Mouse (Mus musculus) megakaryocyte-erythroid progenitor cell, adult 5-6 weeks (primary cell): ENCODE measurements around the gene Sf3b4. TPM values are rescaled to one million over a fixed set of nuclear protein-coding genes. Genes with fewer than 3 reads are reported as not detected.

Experiments used
- ATAC-seq: replicated peaks from 2 replicates; pipeline ENCODE4 v1.8.0; 2016; ENCODE audit warnings: mild to moderate bottlenecking, inconsistent platforms; ENCODE audit not compliant: severe bottlenecking, poor library complexity, low FRiP score, low TSS enrichment
- total RNA-seq, 2 experiments: library from RNA; stranded (forward) in 1 of 2; stranded (reverse) in 1 of 2; fragments of 200-1000, 215-1000 nt in 1 of 2; fragments of >200 nt in 1 of 2; fragmentation: Nextera tagmentation in 1 of 2; gene quantifications; 2 replicates each; pipeline ENCODE4 v1.2.3; 2014 to 2017

Sf3b4 gene
- total RNA-seq, 2 experiments from 2014 or later: 36.9 to 173 TPM

- ATAC-seq: no peak
These were observed 35.7 kb downstream of the Sf3b4 start for GRCm38 (mm10) chr3:96207819-96208218.

GRCm38 (mm10) chr3:96209242-96209641 lies 37.1 kb downstream of the Sf3b4 start:
- ATAC-seq: no peak

GRCm38 (mm10) chr3:96219191-96219641 lies 47.1 kb downstream of the Sf3b4 start:
- 0 out of 2 replicates have a peak, but pooled peaks have one; percentile 27 for ATAC-seq

GRCm38 (mm10) chr3:96219661-96220130 lies 47.6 kb downstream of the Sf3b4 start, which contains the start of the genes Bola1 and Hist2h2ab:
Gene Bola1 (minus strand): TSS chr3:96219709.
Gene Hist2h2ab (plus strand): TSS chr3:96219865.
- ATAC-seq: peak; percentile 42

- ATAC-seq: peak; percentile 31; the same call in 1 of the 2 replicates
These were observed 48.1 kb downstream of the Sf3b4 start for GRCm38 (mm10) chr3:96220131-96220764.

GRCm38 (mm10) chr3:96220765-96221639 lies 48.9 kb downstream of the Sf3b4 start, which contains the start of the genes Hist2h2ac and Hist2h2be:
Gene Hist2h2ac (minus strand): TSS chr3:96220880.
Gene Hist2h2be (plus strand): TSS chr3:96221119.
- ATAC-seq: peak; percentile 86

GRCm38 (mm10) chr3:96221640-96222038 lies 49.5 kb downstream of the Sf3b4 start:
- ATAC-seq: no peak

- no peak for ATAC-seq
These were observed 50.6 kb downstream of the Sf3b4 start for GRCm38 (mm10) chr3:96222774-96223173.

GRCm38 (mm10) chr3:96225421-96225820 lies 53.3 kb downstream of the Sf3b4 start:
- ATAC-seq: no peak

Other genes with a start within 250 kb of the Sf3b4 start
- gene Anp32e, start 243.1 kb upstream of the Sf3b4 start, total RNA-seq (2014; fragmentation: Nextera tagmentation): 136 and 186 TPM in 2 replicates
- gene Anp32e, start 243.1 kb upstream of the Sf3b4 start, total RNA-seq (2017): 505 and 626 TPM in 2 replicates
- 0.61 and 5.4 TPM in 2 replicates for gene Plekho1, start 176.3 kb upstream of the Sf3b4 start, total RNA-seq (2014; fragmentation: Nextera tagmentation)
- 5.9 and 10.5 TPM in 2 replicates for gene Plekho1, start 176.3 kb upstream of the Sf3b4 start, total RNA-seq (2017)
- gene Vps45, start 113.9 kb upstream of the Sf3b4 start, total RNA-seq (2014; fragmentation: Nextera tagmentation): 29.7 and 38.8 TPM in 2 replicates
- 13.4 and 16.6 TPM in 2 replicates for gene Vps45, start 113.9 kb upstream of the Sf3b4 start, total RNA-seq (2017)
- gene Otud7b, start 67.8 kb upstream of the Sf3b4 start, total RNA-seq (2014; fragmentation: Nextera tagmentation): 9.7 and 12.3 TPM in 2 replicates
- gene Otud7b, start 67.8 kb upstream of the Sf3b4 start, total RNA-seq (2017): 11.7 and 15.5 TPM in 2 replicates
- gene Mtmr11, start 10.3 kb upstream of the Sf3b4 start, total RNA-seq (2014; fragmentation: Nextera tagmentation): not detected in 2 replicates
- gene Mtmr11, start 10.3 kb upstream of the Sf3b4 start, total RNA-seq (2017): not detected in 2 replicates
- 1.0 TPM in 1 of 2 replicates, not detected in the other for gene Sv2a, start 8.8 kb downstream of the Sf3b4 start, total RNA-seq (2014; fragmentation: Nextera tagmentation)
- 0.30 TPM in 1 of 2 replicates, not detected in the other for gene Sv2a, start 8.8 kb downstream of the Sf3b4 start, total RNA-seq (2017)
- 35.9 and 55.4 TPM in 2 replicates for gene Bola1, start 47.4 kb downstream of the Sf3b4 start, total RNA-seq (2014; fragmentation: Nextera tagmentation)
- 39.3 and 44.8 TPM in 2 replicates for gene Bola1, start 47.4 kb downstream of the Sf3b4 start, total RNA-seq (2017)
- gene Hist2h2ab, start 47.5 kb downstream of the Sf3b4 start, total RNA-seq (2014; fragmentation: Nextera tagmentation): 13.4 and 16.5 TPM in 2 replicates
- gene Hist2h2ab, start 47.5 kb downstream of the Sf3b4 start, total RNA-seq (2017): 180 and 196 TPM in 2 replicates
- 68.5 and 103 TPM in 2 replicates for gene Hist2h2ac, start 48.5 kb downstream of the Sf3b4 start, total RNA-seq (2014; fragmentation: Nextera tagmentation)
- 2,466 and 2,516 TPM in 2 replicates for gene Hist2h2ac, start 48.5 kb downstream of the Sf3b4 start, total RNA-seq (2017)
- 10.8 and 11.4 TPM in 2 replicates for gene Hist2h2be, start 48.8 kb downstream of the Sf3b4 start, total RNA-seq (2014; fragmentation: Nextera tagmentation)
- gene Hist2h2be, start 48.8 kb downstream of the Sf3b4 start, total RNA-seq (2017): 7.4 and 10.0 TPM in 2 replicates
- 238 and 244 TPM in 2 replicates for gene Hist2h3c2, start 66.8 kb downstream of the Sf3b4 start, total RNA-seq (2014; fragmentation: Nextera tagmentation)
- gene Hist2h3c2, start 66.8 kb downstream of the Sf3b4 start, total RNA-seq (2017): 41.9 and 280 TPM in 2 replicates
- 61.3 and 86.2 TPM in 2 replicates for gene Hist2h2aa2, start 67.9 kb downstream of the Sf3b4 start, total RNA-seq (2014; fragmentation: Nextera tagmentation)
- not detected in 2 replicates for gene Hist2h2aa2, start 67.9 kb downstream of the Sf3b4 start, total RNA-seq (2017)
- gene Hist2h2aa1, start 73.2 kb downstream of the Sf3b4 start, total RNA-seq (2014; fragmentation: Nextera tagmentation): 17.9 and 44.2 TPM in 2 replicates
- 5,412 and 6,422 TPM in 2 replicates for gene Hist2h2aa1, start 73.2 kb downstream of the Sf3b4 start, total RNA-seq (2017)
- gene Hist2h3c1, start 74.4 kb downstream of the Sf3b4 start, total RNA-seq (2014; fragmentation: Nextera tagmentation): 2.9 and 4.4 TPM in 2 replicates
- gene Hist2h3c1, start 74.4 kb downstream of the Sf3b4 start, total RNA-seq (2017): not detected in 2 replicates
- gene Hist2h4, start 91.0 kb downstream of the Sf3b4 start, total RNA-seq (2014; fragmentation: Nextera tagmentation): 76.1 and 135 TPM in 2 replicates
- gene Hist2h4, start 91.0 kb downstream of the Sf3b4 start, total RNA-seq (2017): 49.9 and 105 TPM in 2 replicates
- 432 and 521 TPM in 2 replicates for gene Hist2h3b, start 96.3 kb downstream of the Sf3b4 start, total RNA-seq (2014; fragmentation: Nextera tagmentation)
- gene Hist2h3b, start 96.3 kb downstream of the Sf3b4 start, total RNA-seq (2017): 172 and 646 TPM in 2 replicates
- gene Hist2h2bb, start 97.4 kb downstream of the Sf3b4 start, total RNA-seq (2014; fragmentation: Nextera tagmentation): 1,021 and 1,485 TPM in 2 replicates
- 6,042 and 11,084 TPM in 2 replicates for gene Hist2h2bb, start 97.4 kb downstream of the Sf3b4 start, total RNA-seq (2017)
- not detected in 2 replicates for gene Fcgr1, start 121.6 kb downstream of the Sf3b4 start, total RNA-seq (2014; fragmentation: Nextera tagmentation)
- 0.11 TPM in 1 of 2 replicates, not detected in the other for gene Fcgr1, start 121.6 kb downstream of the Sf3b4 start, total RNA-seq (2017)